Mouse (Mus musculus) neural tube, embryonic 13.5 days (tissue): ENCODE measurements at regions not wholly inside any gene's neighbourhood (a gene's known extent, or its start where the extent isn't known, plus 50 kb on each side); places are given as distances from the start of the nearest gene placed in this dataset.

Experiments used
- ATAC-seq: fragments of 200-750 bp; cut with Nextera tagmentation; 2 replicates; pipeline ENCODE4 v1.8.0; 2017; ENCODE audit warnings: low read depth, mild to moderate bottlenecking, moderate TSS enrichment, moderate library complexity
- H3K27ac ChIP-seq: fragments of 300-500 bp; sonication (generic); replicated peaks from 2 replicates; pipeline ENCODE4 v1.5.1; 2015; ENCODE audit warnings: moderate library complexity, mild to moderate bottlenecking, inconsistent platforms
- H3K27me3 ChIP-seq: fragments of 300-500 bp; sonication (generic); 2 replicates; pipeline ENCODE4 v1.6.1; 2015; ENCODE audit warnings: mild to moderate bottlenecking, inconsistent platforms
- H3K36me3 ChIP-seq: fragments of 300-500 bp; sonication (generic); 2 replicates; pipeline ENCODE4 v1.6.1; 2015; ENCODE audit warnings: mild to moderate bottlenecking, inconsistent platforms
- H3K4me1 ChIP-seq: fragments of 300-500 bp; sonication (generic); replicated peaks from 2 replicates; pipeline ENCODE4 v1.6.1; 2015; ENCODE audit warnings: inconsistent platforms
- H3K4me2 ChIP-seq: fragments of 300-500 bp; sonication (generic); 2 replicates; pipeline ENCODE4 v1.6.1; 2015; ENCODE audit warnings: inconsistent platforms, mild to moderate bottlenecking, moderate library complexity
- H3K4me3 ChIP-seq: fragments of 300-500 bp; sonication (generic); 2 replicates; pipeline ENCODE4 v1.5.1; 2015; ENCODE audit warnings: mild to moderate bottlenecking, inconsistent platforms
- H3K9ac ChIP-seq: fragments of 300-500 bp; sonication (generic); 2 replicates; pipeline ENCODE4 v1.6.1; 2015; ENCODE audit warnings: moderate library complexity, mild to moderate bottlenecking, inconsistent platforms
- H3K9me3 ChIP-seq: fragments of 300-500 bp; sonication (generic); 2 replicates; pipeline ENCODE4 v1.6.1; 2016; ENCODE audit warnings: inconsistent platforms
- WGBS: fragments of 180-500 bp; shearing (Covaris S2); methylation state at CpG from one replicate; pipeline ENCODE4 v1.1.7; 2015; 5-methylcytosine and 5-hydroxymethylcytosine counted together

DNA sequence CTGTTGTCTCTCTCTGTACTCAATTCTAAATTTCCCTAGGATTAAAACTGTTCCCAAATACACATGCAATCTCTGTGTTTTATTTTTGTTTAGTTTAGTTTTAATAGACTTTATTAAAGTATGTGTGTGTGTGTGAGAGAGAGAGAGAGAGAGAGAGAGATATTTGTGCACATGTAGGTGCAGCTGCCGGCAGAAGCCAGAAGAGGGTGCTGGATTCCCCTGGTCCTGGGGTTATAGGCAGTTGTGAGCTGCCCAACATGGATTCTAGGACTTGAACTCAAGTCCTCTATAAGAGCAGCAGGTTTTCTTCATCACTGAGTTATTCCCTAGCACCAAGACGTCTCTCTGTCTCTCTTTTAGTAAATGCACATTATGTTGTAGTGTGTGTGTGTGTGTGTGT is 64.7 kb upstream of the Slc22a12 start:
- no peak for ATAC-seq
- no peak overlapping the region for H3K9ac ChIP-seq
- H3K27me3 ChIP-seq, result no peaks in the 10 kb centered on the region
- no peak overlapping the region for H3K4me2 ChIP-seq
- peaks cover 6% of the 10 kb centered on the region for H3K4me1 ChIP-seq
- no peaks in the 10 kb centered on the region for H3K36me3 ChIP-seq
- no peak overlapping the region for H3K27ac ChIP-seq
- WGBS, result 95% methylated on average over 2 of the region's 2 CpGs
- no peak overlapping the region for H3K4me3 ChIP-seq
- no peaks in the 10 kb centered on the region for H3K9me3 ChIP-seq

DNA sequence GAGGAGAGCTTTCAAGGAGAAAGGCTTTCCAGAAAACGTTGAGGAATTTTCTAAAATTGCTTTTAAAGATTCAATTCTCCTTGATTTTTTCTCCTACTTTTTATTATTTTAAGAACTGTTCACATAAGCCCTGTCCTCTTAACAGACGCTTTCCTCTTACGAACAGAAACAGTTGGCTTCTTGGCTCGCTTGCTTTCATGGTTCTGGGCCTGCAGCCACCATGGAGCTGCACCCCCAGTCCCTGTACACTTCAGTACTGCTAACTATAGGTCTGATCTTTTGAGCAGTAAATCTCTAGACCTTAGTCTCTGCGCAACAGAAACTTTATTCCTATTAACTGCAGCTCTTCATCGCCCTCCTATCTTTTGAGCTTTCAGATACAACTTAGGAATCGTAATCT is 63.8 kb upstream of the Slc22a12 start:
- Histone ChIP-seq H3K4me2 (no peak overlapping the region), H3K4me1 (peaks cover 6% of the 10 kb centered on the region), H3K9me3 (no peaks in the 10 kb centered on the region), H3K36me3 (no peaks in the 10 kb centered on the region), H3K4me3 (no peak overlapping the region), H3K27me3 (no peaks in the 10 kb centered on the region), H3K9ac (no peak overlapping the region), H3K27ac (no peak overlapping the region)
- 87% methylated on average over 7 of the region's 7 CpGs for WGBS
- ATAC-seq, result no peak

DNA sequence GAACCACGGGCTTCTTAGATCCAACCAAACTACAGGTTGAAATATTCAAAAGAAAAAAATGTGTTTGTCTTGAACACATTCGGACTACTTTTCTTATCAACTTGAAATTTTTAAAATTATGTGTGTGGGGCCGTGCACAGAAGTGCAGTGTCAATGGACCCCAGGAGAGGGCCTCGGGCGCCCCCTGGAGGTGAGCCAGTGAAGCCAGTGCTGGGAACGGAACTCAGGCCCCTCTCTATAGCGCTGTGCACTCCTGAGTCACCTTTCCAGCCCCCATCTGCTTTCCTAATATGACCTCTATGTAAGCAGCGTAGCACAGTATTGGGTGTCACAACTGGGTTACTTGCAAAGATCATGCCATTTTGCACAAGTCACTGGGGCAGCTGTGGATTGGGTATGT is 61.9 kb upstream of the Slc22a12 start:
- Histone ChIP-seq H3K9ac (no peak overlapping the region), H3K27ac (no peak overlapping the region), H3K36me3 (no peaks in the 10 kb centered on the region), H3K4me2 (no peak overlapping the region), H3K9me3 (no peaks in the 10 kb centered on the region), H3K27me3 (no peaks in the 10 kb centered on the region), H3K4me3 (no peak overlapping the region), H3K4me1 (peaks cover 1% of the 10 kb centered on the region; the same call in 1 of the 2 replicates)
- WGBS, result 62% methylated on average over 8 of the region's 8 CpGs
- ATAC-seq, result no peak

DNA sequence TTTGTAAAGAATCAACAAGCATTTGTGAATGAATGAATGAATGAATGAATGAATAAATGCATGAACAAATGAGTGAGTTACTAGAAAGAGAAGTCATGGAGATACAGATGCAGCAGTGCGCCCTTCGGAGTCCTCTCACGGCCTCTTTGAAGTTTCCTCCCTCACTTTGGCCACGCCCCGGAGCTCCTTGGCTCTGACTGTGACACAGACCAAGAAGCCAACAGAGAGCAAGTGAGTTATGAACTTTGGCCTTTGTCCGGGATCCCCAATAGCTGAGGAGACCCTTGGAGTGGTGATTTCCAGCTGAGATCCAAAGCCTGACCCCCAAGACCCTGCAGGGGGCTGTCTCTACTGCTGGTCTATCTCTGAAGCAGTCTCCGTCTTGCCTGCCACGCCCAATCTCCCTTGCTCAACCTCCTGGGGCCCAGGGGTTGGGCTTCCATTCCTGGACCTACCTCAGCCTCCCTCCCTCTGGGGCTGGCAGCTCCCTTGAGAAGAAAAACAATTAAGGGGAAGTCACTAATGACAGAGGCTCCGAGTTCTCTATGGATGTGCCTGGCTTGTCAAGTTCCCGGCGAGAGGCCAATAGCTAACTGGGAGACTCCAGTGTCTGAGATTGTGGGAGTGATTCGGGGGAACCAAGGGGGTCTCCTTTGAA is 58.2 kb upstream of the Slc22a12 start:
- no peak for ATAC-seq
- Histone ChIP-seq H3K9ac (no peak overlapping the region), H3K9me3 (no peaks in the 10 kb centered on the region), H3K36me3 (no peaks in the 10 kb centered on the region), H3K27ac (no peak overlapping the region), H3K4me1 (no peaks in the 10 kb centered on the region), H3K4me2 (no peak overlapping the region), H3K27me3 (no peaks in the 10 kb centered on the region), H3K4me3 (no peak overlapping the region)
- 29% methylated on average over 12 of the region's 12 CpGs for WGBS

DNA sequence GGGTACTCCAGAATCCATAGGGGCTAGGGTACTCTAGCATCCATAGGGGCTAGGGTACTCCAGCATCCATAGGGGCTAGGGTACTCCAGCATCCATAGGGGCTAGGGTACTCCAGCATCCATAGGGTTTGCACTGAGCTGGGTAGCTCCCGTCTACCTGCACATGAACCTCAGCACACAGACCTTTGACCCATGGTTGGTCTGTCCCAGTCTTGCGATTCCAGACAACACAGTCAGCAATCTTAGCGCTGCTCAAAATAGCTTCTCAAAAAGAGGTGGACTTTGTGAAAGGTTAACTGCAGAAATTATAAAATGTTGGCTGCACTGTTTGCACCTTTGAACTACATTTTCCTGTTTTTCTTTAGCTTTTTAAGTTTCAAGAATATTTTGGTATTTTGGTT is 56.4 kb upstream of the Slc22a12 start:
- no peaks in the 10 kb centered on the region for H3K9me3 ChIP-seq
- no peaks in the 10 kb centered on the region for H3K4me1 ChIP-seq
- no peaks in the 10 kb centered on the region for H3K36me3 ChIP-seq
- ATAC-seq, result no peak
- WGBS, result 91% methylated on average over 3 of the region's 3 CpGs
- H3K4me2 ChIP-seq, result no peak overlapping the region
- H3K4me3 ChIP-seq, result no peak overlapping the region
- no peak overlapping the region for H3K27ac ChIP-seq
- no peak overlapping the region for H3K9ac ChIP-seq
- no peaks in the 10 kb centered on the region for H3K27me3 ChIP-seq

DNA sequence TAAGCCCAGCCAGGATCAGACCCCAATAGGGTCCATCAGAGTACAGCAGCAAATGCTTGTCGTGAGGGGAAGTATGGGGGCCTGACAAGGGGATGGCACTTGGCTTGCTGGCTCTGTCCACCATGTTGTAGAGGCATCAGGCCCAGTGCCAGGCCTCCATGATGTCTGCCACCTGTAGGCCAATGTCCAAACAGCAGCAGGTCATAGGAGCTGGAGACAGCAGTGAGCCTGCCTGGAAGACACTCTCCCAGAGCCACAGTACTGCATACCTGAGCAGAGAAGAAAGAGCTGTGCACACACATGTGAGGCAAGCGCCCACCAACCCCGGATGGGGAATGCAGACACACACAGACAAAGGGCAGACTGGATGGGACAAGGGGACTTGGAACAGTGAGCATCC is 55.4 kb upstream of the Slc22a12 start:
- ATAC-seq, result no peak
- Histone ChIP-seq H3K27ac (no peak overlapping the region), H3K27me3 (no peaks in the 10 kb centered on the region), H3K9me3 (no peaks in the 10 kb centered on the region), H3K4me2 (no peak overlapping the region), H3K4me3 (no peak overlapping the region), H3K36me3 (no peaks in the 10 kb centered on the region), H3K4me1 (no peaks in the 10 kb centered on the region), H3K9ac (no peak overlapping the region)
- WGBS, result 87% methylated on average over 3 of the region's 3 CpGs

DNA sequence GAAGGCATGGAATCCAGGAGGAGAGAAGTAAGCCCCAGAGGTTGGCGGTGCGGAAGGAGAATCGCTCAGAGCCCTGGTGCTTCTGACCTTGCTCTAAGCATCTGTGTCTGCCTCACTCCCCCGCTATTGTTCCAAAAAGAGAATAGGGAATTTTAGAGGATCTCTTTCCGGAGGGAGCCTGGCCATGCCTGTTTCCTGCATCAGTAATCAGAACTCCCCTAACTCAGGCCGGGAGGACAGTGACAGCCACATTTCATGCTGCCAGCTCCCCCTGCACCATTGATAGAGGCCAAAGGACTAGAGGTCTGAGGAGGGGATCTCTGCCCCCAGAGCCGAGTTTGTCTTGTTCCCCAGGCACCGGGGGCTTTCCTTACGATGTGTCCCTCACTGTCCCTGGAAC is 53.0 kb upstream of the Slc22a12 start:
- ATAC-seq, result no peak
- Histone ChIP-seq H3K27ac (no peak overlapping the region), H3K4me2 (no peak overlapping the region), H3K27me3 (no peaks in the 10 kb centered on the region), H3K4me1 (no peaks in the 10 kb centered on the region), H3K4me3 (no peak overlapping the region), H3K9me3 (no peaks in the 10 kb centered on the region), H3K36me3 (no peaks in the 10 kb centered on the region), H3K9ac (no peak overlapping the region)
- 53% methylated on average over 9 of the region's 9 CpGs for WGBS
